Mouse (Mus musculus): ENCODE results near the gene Piezo1. TPM values are rescaled to one million over a fixed set of nuclear protein-coding genes. Genes with fewer than 3 reads are reported as not detected.

The Piezo1 gene
- polyA plus RNA-seq, 1 experiment from 2014 or later = 2.1 TPM

- Histone ChIP-seq H3K9ac (replicated peaks) (peak overlapping the region; percentile 61; the same call in 1 of the 2 replicates), H3K27me3 (no peaks in the 10 kb centered on the region), H3K4me2 (replicated peaks) (peak overlapping the region; percentile 85), H3K4me1 (peaks cover 33% of the 10 kb centered on the region), H3K36me3 (peaks cover 7% of the 10 kb centered on the region; the same call in 1 of the 2 replicates), H3K9me3 (no peaks in the 10 kb centered on the region), H3K4me3 (peak overlapping the region; percentile 73), H3K27ac (replicated peaks) (no peak overlapping the region)
- WGBS = 8% methylated on average over 10 of the region's 10 CpGs
- no peak for ATAC-seq (replicated peaks)
Observed at GRCm38 (mm10) chr8:122568881-122569309, 17.8 kb upstream of the Piezo1 start.

GRCm38 (mm10) chr8:122568109-122568504, 17.0 kb upstream of the Piezo1 start:
- H3K27me3 ChIP-seq = no peaks in the 10 kb centered on the region
- H3K4me1 ChIP-seq = peaks cover 28% of the 10 kb centered on the region
- H3K27ac ChIP-seq (replicated peaks) = peak overlapping the region; percentile 94
- H3K4me2 ChIP-seq (replicated peaks) = peak overlapping the region; percentile 85
- peak; percentile 70 for ATAC-seq (replicated peaks)
- H3K9me3 ChIP-seq = no peaks in the 10 kb centered on the region
- peaks cover 7% of the 10 kb centered on the region; the same call in 1 of the 2 replicates for H3K36me3 ChIP-seq
- H3K9ac ChIP-seq (replicated peaks) = peak overlapping the region; percentile 61
- peak overlapping the region; percentile 73 for H3K4me3 ChIP-seq
- WGBS = under 1% methylated on average over 34 of the region's 34 CpGs

DNA sequence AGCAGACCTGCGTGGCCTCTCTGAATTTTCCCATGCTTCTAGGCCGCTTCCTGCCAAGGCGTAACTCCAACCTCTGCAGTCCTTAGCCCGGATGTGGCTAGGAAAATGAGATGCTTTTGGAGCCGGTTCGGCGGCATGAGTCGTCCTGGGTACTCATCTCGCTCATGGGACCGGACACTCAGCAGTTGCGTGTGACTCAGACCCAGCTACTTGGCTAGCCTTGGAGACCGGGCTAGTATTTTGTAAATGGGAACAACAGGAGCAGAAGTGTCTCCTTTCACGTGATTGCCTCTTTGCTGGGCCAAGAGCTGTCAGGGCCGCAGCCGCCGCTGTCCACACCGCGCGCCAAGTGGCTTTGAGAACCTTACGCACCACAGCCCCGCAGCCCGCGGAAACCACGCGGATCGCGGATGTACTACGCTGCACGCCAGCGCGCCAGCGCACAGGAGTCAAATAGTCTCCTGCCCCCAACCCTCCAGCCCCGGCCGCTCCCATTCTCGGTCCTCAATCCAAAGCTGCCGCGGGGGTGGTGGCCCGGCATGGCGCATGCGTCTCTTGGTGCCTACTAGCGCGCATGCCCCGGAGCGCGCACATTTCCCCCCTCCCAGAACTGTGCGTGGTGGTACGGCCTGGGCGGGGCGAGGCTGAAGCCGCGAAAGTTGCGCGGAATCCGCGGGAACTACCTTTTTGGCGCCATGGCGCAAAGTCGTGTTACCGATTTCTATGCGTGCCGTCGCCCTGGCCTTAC, 16.4 kb upstream of the Piezo1 start, which contains the start of gene Cdt1:
Gene Cdt1 (plus strand): TSS at position 655 of the 748 bp plus-strand sequence.
- peak; percentile 97 for ATAC-seq (replicated peaks)
- peak within 1 kb of the TSS; percentile 73 for H3K4me3 ChIP-seq
- H3K36me3 ChIP-seq = peaks cover 7% of the 10 kb centered on the region; the same call in 1 of the 2 replicates
- no peaks in the 10 kb centered on the region for H3K9me3 ChIP-seq
- peak within 1 kb of the TSS; percentile 89 for H3K9ac ChIP-seq (replicated peaks)
- peak within 1 kb of the TSS; percentile 85 for H3K4me2 ChIP-seq (replicated peaks)
- H3K27ac ChIP-seq (replicated peaks) = peak within 1 kb of the TSS; percentile 94
- WGBS = under 1% methylated on average over 62 of the region's 62 CpGs
- peaks cover 27% of the 10 kb centered on the region for H3K4me1 ChIP-seq
- H3K27me3 ChIP-seq = no peaks in the 10 kb centered on the region

DNA sequence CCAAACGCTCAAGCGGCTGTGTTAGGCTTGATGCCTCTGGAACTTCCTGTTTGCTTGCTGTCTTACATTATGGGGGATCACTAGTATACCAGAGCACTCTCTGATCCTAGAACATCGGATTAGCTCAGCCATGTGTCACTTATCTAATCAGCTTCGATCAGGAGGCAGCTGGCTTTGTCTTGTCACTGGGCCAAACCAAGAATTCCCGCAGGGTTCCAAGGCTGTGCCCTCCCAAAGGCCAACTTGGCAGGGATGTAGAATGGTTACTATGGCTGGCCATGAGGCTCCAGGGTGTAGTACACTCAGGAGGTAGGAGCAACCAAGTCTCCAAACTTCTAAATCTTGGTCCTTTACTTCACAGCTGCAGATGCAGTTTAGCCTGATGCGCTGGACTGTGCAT, 15.6 kb upstream of the Piezo1 start:
- Histone ChIP-seq H3K9ac (replicated peaks) (peak overlapping the region; percentile 89), H3K36me3 (peaks cover 4% of the 10 kb centered on the region; the same call in 1 of the 2 replicates), H3K4me1 (peaks cover 27% of the 10 kb centered on the region), H3K27ac (replicated peaks) (peak overlapping the region; percentile 94), H3K9me3 (no peaks in the 10 kb centered on the region), H3K4me3 (peak overlapping the region; percentile 73), H3K4me2 (replicated peaks) (peak overlapping the region; percentile 85), H3K27me3 (no peaks in the 10 kb centered on the region)
- WGBS = 19% methylated on average over 6 of the region's 6 CpGs
- ATAC-seq (replicated peaks) = 0 out of 2 replicates have a peak, but pooled peaks have one; percentile 5

GRCm38 (mm10) chr8:122564363-122565352, 13.5 kb upstream of the Piezo1 start:
- Histone ChIP-seq H3K9me3 (no peaks in the 10 kb centered on the region), H3K27ac (replicated peaks) (no peak overlapping the region), H3K36me3 (no peaks in the 10 kb centered on the region), H3K4me1 (peaks cover 27% of the 10 kb centered on the region), H3K9ac (replicated peaks) (no peak overlapping the region), H3K4me3 (no peak overlapping the region), H3K4me2 (replicated peaks) (no peak overlapping the region), H3K27me3 (no peaks in the 10 kb centered on the region)
- 89% methylated on average over 25 of the region's 25 CpGs for WGBS
- ATAC-seq (replicated peaks) = no peak

DNA sequence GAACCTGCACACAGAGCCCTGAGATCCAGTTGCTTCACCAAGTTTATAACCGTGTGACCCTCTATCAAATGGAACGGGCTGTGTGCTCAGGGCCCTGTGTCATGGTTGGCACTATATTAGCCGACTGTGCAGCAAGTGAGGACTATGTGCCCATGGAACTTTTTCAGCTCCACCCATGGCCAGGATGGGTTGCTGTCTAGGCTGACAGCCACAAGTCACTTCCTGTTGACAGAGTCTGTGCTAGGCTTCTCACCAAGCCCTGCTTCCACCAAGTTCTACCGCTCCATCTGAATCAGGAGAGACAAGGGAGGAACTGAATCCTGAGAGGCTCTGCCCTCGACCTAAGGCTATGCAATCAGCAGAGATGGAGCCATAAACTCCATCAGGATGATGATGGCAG, 10.1 kb upstream of the Piezo1 start:
- Histone ChIP-seq H3K9me3 (no peaks in the 10 kb centered on the region), H3K4me2 (replicated peaks) (no peak overlapping the region), H3K9ac (replicated peaks) (no peak overlapping the region), H3K27ac (replicated peaks) (no peak overlapping the region), H3K4me3 (no peak overlapping the region), H3K27me3 (no peaks in the 10 kb centered on the region), H3K36me3 (no peaks in the 10 kb centered on the region), H3K4me1 (peaks cover under 1% of the 10 kb centered on the region; the same call in 1 of the 2 replicates)
- ATAC-seq (replicated peaks) = no peak
- 81% methylated on average over 5 of the region's 5 CpGs for WGBS

GRCm38 (mm10) chr8:122558671-122559349, 7.7 kb upstream of the Piezo1 start:
- no peak for ATAC-seq (replicated peaks)
- Histone ChIP-seq H3K4me1 (peaks cover 5% of the 10 kb centered on the region; the same call in 1 of the 2 replicates), H3K36me3 (no peaks in the 10 kb centered on the region), H3K27ac (replicated peaks) (no peak overlapping the region), H3K4me2 (replicated peaks) (no peak overlapping the region), H3K9ac (replicated peaks) (no peak overlapping the region), H3K27me3 (no peaks in the 10 kb centered on the region), H3K4me3 (no peak overlapping the region), H3K9me3 (no peaks in the 10 kb centered on the region)
- 20% methylated on average over 12 of the region's 12 CpGs for WGBS

- WGBS = 47% methylated on average over 10 of the region's 10 CpGs
- Histone ChIP-seq H3K4me1 (peaks cover 5% of the 10 kb centered on the region; the same call in 1 of the 2 replicates), H3K27me3 (no peaks in the 10 kb centered on the region), H3K36me3 (no peaks in the 10 kb centered on the region), H3K4me3 (no peak overlapping the region), H3K9me3 (no peaks in the 10 kb centered on the region), H3K4me2 (replicated peaks) (no peak overlapping the region), H3K27ac (replicated peaks) (no peak overlapping the region), H3K9ac (replicated peaks) (no peak overlapping the region)
- ATAC-seq (replicated peaks) = no peak
Observed at GRCm38 (mm10) chr8:122557248-122558038, 6.3 kb upstream of the Piezo1 start.

DNA sequence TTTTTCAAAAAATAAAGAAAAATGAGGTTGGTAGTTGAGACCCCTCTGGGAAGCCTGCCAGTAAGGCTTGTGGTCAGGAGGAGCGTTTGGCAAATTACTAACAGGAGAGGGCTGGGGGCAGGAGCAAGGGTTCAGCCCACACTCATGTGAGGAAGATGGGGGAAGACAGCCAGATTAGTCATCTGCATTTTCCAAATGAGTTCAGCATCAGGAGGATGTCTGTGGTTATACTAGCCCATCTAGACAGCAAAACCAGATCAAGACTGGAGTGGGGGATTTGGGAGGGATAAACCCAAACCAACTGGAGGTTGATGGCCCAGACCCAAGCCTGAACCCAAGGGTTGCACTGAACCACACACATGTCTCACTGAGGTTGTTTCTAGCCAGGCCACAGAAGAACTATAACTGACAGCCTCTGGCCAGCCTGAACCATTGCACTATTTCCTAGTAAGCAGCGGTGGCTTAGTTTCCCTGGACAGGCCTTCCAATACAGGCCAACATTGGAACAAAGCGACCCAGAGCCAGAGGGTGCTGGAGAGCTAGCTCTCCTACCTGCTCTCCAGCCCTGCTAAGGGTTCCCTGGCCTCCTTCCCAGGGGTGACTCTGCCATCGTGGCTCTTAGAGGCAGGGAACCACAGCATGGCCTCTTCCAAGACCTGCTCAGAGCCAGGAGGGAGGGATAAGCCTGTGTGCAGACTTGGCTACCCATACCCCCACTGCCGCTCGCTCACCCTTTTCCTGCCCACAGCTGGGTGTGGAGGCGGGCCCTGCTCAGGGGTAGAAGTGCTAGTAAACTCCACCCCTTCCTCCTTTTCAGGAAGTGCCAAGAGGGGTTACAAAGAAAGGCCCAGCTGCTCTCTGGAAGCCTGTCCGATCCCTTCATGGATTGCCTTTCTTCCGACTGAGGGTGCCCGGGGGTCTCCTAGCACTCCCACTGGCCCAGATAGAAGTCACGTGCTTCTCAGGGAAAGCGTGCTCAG, 5.2 kb upstream of the Piezo1 start:
- no peak overlapping the region for H3K27ac ChIP-seq (replicated peaks)
- no peak for ATAC-seq (replicated peaks)

DNA sequence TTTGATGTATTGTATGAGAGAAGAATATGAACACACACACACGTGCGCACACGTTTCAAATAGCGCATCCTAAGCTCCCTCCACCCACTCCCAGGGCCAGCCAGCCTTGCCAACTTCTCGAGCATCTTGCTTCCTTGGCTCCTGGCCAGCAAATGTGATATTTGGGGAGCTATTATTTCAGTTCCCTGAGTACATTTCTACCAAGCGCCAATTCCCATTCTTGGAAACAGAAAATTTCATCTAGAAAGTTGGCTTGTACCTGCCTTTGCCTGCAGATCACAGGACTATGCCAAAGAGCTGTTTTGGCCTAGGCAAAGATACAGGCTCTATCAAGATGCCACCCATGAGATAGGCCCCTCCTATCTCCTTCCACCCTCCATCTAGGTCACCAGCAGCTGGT, 3.7 kb upstream of the Piezo1 start:
- H3K4me2 ChIP-seq (replicated peaks) = no peak overlapping the region
- no peak for ATAC-seq (replicated peaks)
- H3K27me3 ChIP-seq = peaks cover 20% of the 10 kb centered on the region
- WGBS = 67% methylated on average over 6 of the region's 6 CpGs
- H3K9me3 ChIP-seq = no peaks in the 10 kb centered on the region
- peaks cover 20% of the 10 kb centered on the region for H3K4me1 ChIP-seq
- H3K27ac ChIP-seq (replicated peaks) = peak overlapping the region; percentile 42; the same call in 1 of the 2 replicates
- H3K36me3 ChIP-seq = no peaks in the 10 kb centered on the region
- no peak overlapping the region for H3K4me3 ChIP-seq
- H3K9ac ChIP-seq (replicated peaks) = no peak overlapping the region

More for the DNA sequence above, 5.2 kb upstream of the Piezo1 start:
- no peaks in the 10 kb centered on the region for H3K36me3 ChIP-seq
- H3K9ac ChIP-seq (replicated peaks) = no peak overlapping the region
- H3K4me2 ChIP-seq (replicated peaks) = no peak overlapping the region
- no peak overlapping the region for H3K4me3 ChIP-seq
- WGBS = 67% methylated on average over 12 of the region's 12 CpGs
- H3K9me3 ChIP-seq = no peaks in the 10 kb centered on the region
- H3K4me1 ChIP-seq = peaks cover 8% of the 10 kb centered on the region
- peaks cover 5% of the 10 kb centered on the region for H3K27me3 ChIP-seq
